22 mouse cellular contexts compared by ENCODE assay signal in the genomic region with DNA sequence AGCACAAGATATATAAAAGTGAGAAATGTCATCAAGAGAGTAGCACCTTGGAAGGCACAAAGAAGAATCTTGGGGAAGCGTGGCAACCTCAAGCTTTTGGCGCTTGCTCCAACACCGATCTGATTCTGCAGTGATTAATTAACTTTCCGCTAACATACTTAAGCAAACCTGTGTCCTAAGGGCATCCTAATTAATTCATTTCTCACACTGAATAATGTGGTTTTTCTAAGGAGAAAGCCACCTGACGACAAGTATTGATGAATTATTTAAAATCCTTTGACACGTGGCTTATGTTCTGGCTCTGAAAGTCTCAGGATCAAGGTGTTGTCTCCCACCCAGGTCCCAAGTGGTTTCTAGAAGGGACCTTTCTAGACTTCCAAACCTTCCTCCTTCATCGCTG.
DNase-seq lines count a peak whose midpoint lies in the region; ATAC-seq and TF ChIP-seq lines count a peak whose summit lies in the region.
"Had no signal": no experiment of that assay in that cellular context is flagged by ENCODE, and none has a peak within 500 bp of the region (broad histone marks: within the 10 kb centered on the region; RNA-seq: fewer than 3 reads in every experiment).

No protein-coding gene starts in this region.

- H3K27me3 ChIP-seq in hindbrain, embryonic 12.5 days: no peaks in the 10 kb centered on the region
- no peaks in the 10 kb centered on the region for H3K27me3 ChIP-seq in hindbrain, embryonic 10.5 days (ENCODE audit: insufficient read depth, poor library complexity, severe bottlenecking)
- H3K27me3 ChIP-seq in neural tube, embryonic 12.5 days (replicated peaks): no peaks in the 10 kb centered on the region
- no peaks in the 10 kb centered on the region for H3K27me3 ChIP-seq in hindbrain, postnatal 0 days (ENCODE audit: insufficient read depth, low read length)
- H3K27me3 ChIP-seq: kidney, embryonic 15.5 days; limb, embryonic 12.5 days; liver, embryonic 12.5 days; stomach, embryonic 15.5 days had no signal

- 62% methylated on average over 7 of the region's 7 CpGs for WGBS in hindbrain, embryonic 12.5 days
- WGBS in hindbrain, embryonic 10.5 days: 85% methylated on average over 7 of the region's 7 CpGs
- WGBS in neural tube, embryonic 12.5 days: 75% methylated on average over 7 of the region's 7 CpGs
- WGBS in hindbrain, postnatal 0 days: 57% methylated on average over 7 of the region's 7 CpGs

- no peak overlapping the region for H3K9ac ChIP-seq in hindbrain, embryonic 12.5 days
- no peak overlapping the region for H3K9ac ChIP-seq in neural tube, embryonic 12.5 days
- no peak overlapping the region for H3K9ac ChIP-seq in hindbrain, postnatal 0 days (replicated peaks; ENCODE audit: low read length)
- H3K9ac ChIP-seq: kidney, embryonic 15.5 days; limb, embryonic 12.5 days; liver, embryonic 12.5 days; stomach, embryonic 15.5 days had no signal

- H3K27ac ChIP-seq in hindbrain, embryonic 12.5 days: no peak overlapping the region
- no peak overlapping the region for H3K27ac ChIP-seq in hindbrain, embryonic 10.5 days
- no peak overlapping the region for H3K27ac ChIP-seq in neural tube, embryonic 12.5 days
- no peak overlapping the region for H3K27ac ChIP-seq in hindbrain, postnatal 0 days
- H3K27ac ChIP-seq: kidney, embryonic 15.5 days; limb, embryonic 12.5 days; liver, embryonic 12.5 days; stomach, embryonic 15.5 days had no signal

- peak; percentile 43; the same call in 1 of the 2 replicates for ATAC-seq in hindbrain, embryonic 12.5 days (ENCODE audit: low FRiP score)
- peak; percentile 37; the same call in 1 of the 2 replicates for ATAC-seq in neural tube, embryonic 12.5 days (ENCODE audit: low FRiP score, low read depth)
- ATAC-seq in hindbrain, postnatal 0 days: no peak
- ATAC-seq: CD4-positive, CD25-positive, alpha-beta regulatory T cell, adult 4 months; intestine, postnatal 0 days; liver, embryonic 12.5 days had no signal

- no peak for DNase-seq in hindbrain, embryonic 10.5 days (ENCODE audit: low spot score)
- DNase-seq in neural tube, embryonic 10.5 days (ENCODE audit: extremely low spot score, low spot score): no peak
- DNase-seq in hindbrain, postnatal 0 days (ENCODE audit: low spot score): peak; percentile 34
- DNase-seq in adipocyte (ENCODE audit: low spot score) (no peak), liver (no peak)
- DNase-seq: adrenal gland, postnatal 25 days; cerebellum, adult 9-10 months; gastrocnemius, postnatal 10 days; heart, adult 11 months; kidney, postnatal 4 days; lung, adult 18-20 months; lung, postnatal 14 days; thymus, postnatal 36 days had no signal

- TF ChIP-seq CTCF in hindbrain, postnatal 0 days (IDR thresholded peaks at IDR 0.05; ENCODE audit: low read depth): no peak

- no peak overlapping the region for H3K4me2 ChIP-seq in hindbrain, embryonic 12.5 days (replicated peaks)
- no peak overlapping the region for H3K4me2 ChIP-seq in neural tube, embryonic 12.5 days (replicated peaks)
- H3K4me2 ChIP-seq in hindbrain, postnatal 0 days (ENCODE audit: low read depth, low read length): no peak overlapping the region
- H3K4me2 ChIP-seq: heart, embryonic 11.5 days; kidney, embryonic 15.5 days; limb, embryonic 12.5 days; liver, embryonic 12.5 days; stomach, embryonic 15.5 days had no signal

- H3K4me3 ChIP-seq in hindbrain, embryonic 12.5 days: no peak overlapping the region
- no peak overlapping the region for H3K4me3 ChIP-seq in hindbrain, embryonic 10.5 days
- H3K4me3 ChIP-seq in neural tube, embryonic 12.5 days: no peak overlapping the region
- H3K4me3 ChIP-seq in hindbrain, postnatal 0 days (ENCODE audit: low read length): no peak overlapping the region
- H3K4me3 ChIP-seq: kidney, embryonic 15.5 days; limb, embryonic 12.5 days; liver, embryonic 12.5 days; stomach, embryonic 15.5 days had no signal

- H3K9me3 ChIP-seq in hindbrain, embryonic 12.5 days (replicated peaks): no peaks in the 10 kb centered on the region
- no peaks in the 10 kb centered on the region for H3K9me3 ChIP-seq in hindbrain, embryonic 10.5 days
- H3K9me3 ChIP-seq in neural tube, embryonic 12.5 days: no peaks in the 10 kb centered on the region
- H3K9me3 ChIP-seq in hindbrain, postnatal 0 days (ENCODE audit: low read length): no peaks in the 10 kb centered on the region
- H3K9me3 ChIP-seq: kidney, embryonic 15.5 days; limb, embryonic 12.5 days; liver, embryonic 12.5 days; stomach, embryonic 15.5 days had no signal

- peaks cover 36% of the 10 kb centered on the region for H3K36me3 ChIP-seq in hindbrain, embryonic 12.5 days
- H3K36me3 ChIP-seq in hindbrain, embryonic 10.5 days: peaks cover 50% of the 10 kb centered on the region
- peaks cover 41% of the 10 kb centered on the region for H3K36me3 ChIP-seq in neural tube, embryonic 12.5 days
- H3K36me3 ChIP-seq in hindbrain, postnatal 0 days (ENCODE audit: insufficient read depth, low read length): peaks cover 10% of the 10 kb centered on the region
- H3K36me3 ChIP-seq: liver, embryonic 12.5 days; stomach, embryonic 15.5 days had no signal

- no peaks in the 10 kb centered on the region for H3K4me1 ChIP-seq in hindbrain, embryonic 12.5 days
- H3K4me1 ChIP-seq in hindbrain, embryonic 10.5 days (replicated peaks): 0 out of 2 replicates have a peak, but pooled peaks cover 4% of the 10 kb centered on the region
- no peaks in the 10 kb centered on the region for H3K4me1 ChIP-seq in neural tube, embryonic 12.5 days
- no peaks in the 10 kb centered on the region for H3K4me1 ChIP-seq in hindbrain, postnatal 0 days (ENCODE audit: insufficient read depth, low read length)
- H3K4me1 ChIP-seq: kidney, embryonic 15.5 days; limb, embryonic 12.5 days; liver, embryonic 12.5 days; stomach, embryonic 15.5 days had no signal
